Mouse (Mus musculus) testis, adult 2 months (tissue): Measurements from ENCODE around the gene Padi2. TPM values are rescaled to one million over a fixed set of nuclear protein-coding genes. Genes with fewer than 3 reads are reported as not detected.
A peak's percentile ranks its signal among the peaks of the same experiment; 100 is the strongest.

Experiments used
- H3K27ac ChIP-seq: fragments of 200-500 bp; 2 replicates; pipeline ENCODE4 v1.5.1; 2012; ENCODE audit warnings: low read depth, low read length; ENCODE audit not compliant: control insufficient read depth, insufficient read depth
- H3K27me3 ChIP-seq: fragments of 200-500 bp; 2 replicates; pipeline ENCODE4 v1.6.1; 2012; ENCODE audit warnings: mild to moderate bottlenecking, low read length, moderate library complexity; ENCODE audit not compliant: control insufficient read depth, insufficient read depth
- H3K36me3 ChIP-seq: fragments of 200-500 bp; 2 replicates; pipeline ENCODE4 v1.6.1; 2012; ENCODE audit warnings: mild to moderate bottlenecking, low read length; ENCODE audit not compliant: control insufficient read depth, insufficient read depth
- H3K4me1 ChIP-seq: fragments of 200-500 bp; 2 replicates; pipeline ENCODE4 v1.6.1; 2012; ENCODE audit warnings: low read length; ENCODE audit not compliant: control insufficient read depth, insufficient read depth
- H3K4me3 ChIP-seq: fragments of 200-500 bp; 2 replicates; pipeline ENCODE4 v1.5.1; 2012; ENCODE audit warnings: low read depth, mild to moderate bottlenecking, low read length, moderate library complexity, mixed read lengths; ENCODE audit not compliant: control insufficient read depth
- CTCF ChIP-seq: fragments of 200-500 bp; IDR thresholded peaks from 2 replicates; pipeline ENCODE4 v1.5.1; 2012; ENCODE audit warnings: low read depth, mild to moderate bottlenecking, inconsistent platforms, low read length, moderate library complexity; ENCODE audit not compliant: control insufficient read depth, insufficient read depth, insufficient replicate concordance
- POLR2A ChIP-seq: fragments of 200-500 bp; IDR thresholded peaks from 2 replicates; pipeline ENCODE4 v1.6.1; 2012; ENCODE audit warnings: low read depth, mild to moderate bottlenecking, inconsistent platforms, low read length, moderate library complexity; ENCODE audit not compliant: control insufficient read depth
- polyA plus RNA-seq: library from polyadenylated mRNA; depleted of rRNA; stranded (reverse); fragments of >200 nt; gene quantifications from 2 replicates; pipeline ENCODE4 v1.2.3, GENCODE M21; 2012

Padi2 gene
- polyA plus RNA-seq, 1 experiment = 1.9 TPM

- no peaks in the 10 kb centered on the region for H3K36me3 ChIP-seq
- no peak overlapping the region for H3K27ac ChIP-seq
- no peak overlapping the region; the same call in 1 of the 2 replicates for H3K4me3 ChIP-seq
- H3K4me1 ChIP-seq = peaks cover 11% of the 10 kb centered on the region
- no peaks in the 10 kb centered on the region; the same call in 1 of the 2 replicates for H3K27me3 ChIP-seq
- TF ChIP-seq POLR2A (no peak), CTCF (no peak)
These were observed 695 bp upstream of the Padi2 start for GRCm38 (mm10) chr4:140905426-140905871.

- TF ChIP-seq POLR2A (no peak), CTCF (no peak)
- Histone ChIP-seq H3K4me3 (no peak overlapping the region), H3K36me3 (no peaks in the 10 kb centered on the region), H3K27ac (no peak overlapping the region), H3K27me3 (no peaks in the 10 kb centered on the region; the same call in 1 of the 2 replicates), H3K4me1 (peaks cover 16% of the 10 kb centered on the region)
These were observed 710 bp downstream of the Padi2 start for GRCm38 (mm10) chr4:140906827-140907280.

GRCm38 (mm10) chr4:140907306-140908024 lies 1.3 kb downstream of the Padi2 start:
- H3K27me3 ChIP-seq = no peaks in the 10 kb centered on the region; the same call in 1 of the 2 replicates
- no peak overlapping the region for H3K4me3 ChIP-seq
- TF ChIP-seq POLR2A (no peak), CTCF (no peak)
- peaks cover 16% of the 10 kb centered on the region for H3K4me1 ChIP-seq
- no peaks in the 10 kb centered on the region for H3K36me3 ChIP-seq
- H3K27ac ChIP-seq = no peak overlapping the region

GRCm38 (mm10) chr4:140908627-140909026 lies 2.5 kb downstream of the Padi2 start:
- no peak for TF ChIP-seq CTCF
- no peak for TF ChIP-seq POLR2A
- H3K36me3 ChIP-seq = no peaks in the 10 kb centered on the region

GRCm38 (mm10) chr4:140909536-140909935 lies 3.4 kb downstream of the Padi2 start:
- Histone ChIP-seq H3K4me3 (no peak overlapping the region), H3K27me3 (no peaks in the 10 kb centered on the region; the same call in 1 of the 2 replicates), H3K36me3 (no peaks in the 10 kb centered on the region), H3K4me1 (peaks cover 16% of the 10 kb centered on the region), H3K27ac (no peak overlapping the region)
- TF ChIP-seq CTCF (no peak), POLR2A (no peak)

More at GRCm38 (mm10) chr4:140908627-140909026, 2.5 kb downstream of the Padi2 start:
- Histone ChIP-seq H3K4me1 (peaks cover 16% of the 10 kb centered on the region), H3K27me3 (no peaks in the 10 kb centered on the region; the same call in 1 of the 2 replicates), H3K4me3 (no peak overlapping the region), H3K27ac (no peak overlapping the region)

GRCm38 (mm10) chr4:140910661-140911310 lies 4.6 kb downstream of the Padi2 start:
- no peak for TF ChIP-seq POLR2A
- no peak for TF ChIP-seq CTCF
- H3K36me3 ChIP-seq = no peaks in the 10 kb centered on the region
- no peaks in the 10 kb centered on the region; the same call in 1 of the 2 replicates for H3K27me3 ChIP-seq
- H3K27ac ChIP-seq = no peak overlapping the region
- H3K4me1 ChIP-seq = peaks cover 12% of the 10 kb centered on the region
- H3K4me3 ChIP-seq = peak overlapping the region; percentile 63

- no peaks in the 10 kb centered on the region for H3K36me3 ChIP-seq
- H3K27me3 ChIP-seq = no peaks in the 10 kb centered on the region
- no peak for TF ChIP-seq CTCF
- no peak for TF ChIP-seq POLR2A
- H3K27ac ChIP-seq = no peak overlapping the region
- peaks cover 7% of the 10 kb centered on the region for H3K4me1 ChIP-seq
- no peak overlapping the region for H3K4me3 ChIP-seq
These were observed 5.3 kb downstream of the Padi2 start for GRCm38 (mm10) chr4:140911416-140911815.
